Mouse (Mus musculus): Measurements from ENCODE around the gene Epha1.

The Epha1 gene

DNA sequence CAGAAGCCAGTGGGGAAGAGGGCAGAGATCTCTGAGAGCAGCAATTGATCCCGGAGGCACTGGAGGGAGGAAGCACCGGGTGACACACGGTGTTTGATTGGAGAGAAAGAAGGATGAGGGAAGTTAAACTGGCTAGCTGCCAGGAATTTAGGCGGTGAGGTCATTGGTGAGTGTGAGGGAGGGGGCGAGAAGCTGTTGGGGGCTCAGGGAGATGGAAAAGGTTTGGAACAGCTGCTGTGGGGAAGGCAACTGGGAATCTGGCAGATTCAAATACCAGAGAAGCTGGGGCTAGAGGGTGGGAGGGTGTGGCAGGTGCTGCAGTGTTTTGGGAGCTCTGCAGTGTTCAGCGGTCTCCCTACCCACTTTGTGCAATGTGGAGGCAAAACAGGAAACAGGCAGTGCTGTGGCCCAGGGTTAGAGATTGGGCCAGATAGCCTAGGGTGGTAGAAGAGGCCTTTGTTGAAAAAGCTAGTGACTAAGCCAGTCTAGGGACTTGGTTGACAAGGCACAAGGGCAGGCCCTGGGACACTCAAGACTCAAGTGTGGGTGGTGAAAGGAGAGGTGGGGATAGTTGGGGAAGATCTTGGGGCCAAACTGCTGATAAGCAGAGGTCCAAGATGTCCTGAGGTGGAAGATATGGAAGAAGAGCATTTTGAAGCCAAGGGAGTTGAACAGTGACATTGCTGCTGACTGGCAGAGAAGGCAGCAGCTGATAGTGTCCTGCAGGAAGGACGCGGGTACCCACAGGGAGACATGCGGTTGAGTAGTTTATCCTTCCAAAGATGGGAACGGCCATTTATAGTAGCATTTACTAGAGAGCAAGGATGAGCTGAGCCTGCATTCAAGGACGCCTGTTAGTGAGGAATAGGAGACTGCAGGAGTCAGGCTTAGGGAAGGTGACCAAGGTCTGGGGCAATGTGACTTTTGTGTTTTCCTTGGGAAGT, 18.7 kb downstream of the Epha1 start:
- DNase-seq (ENCODE audit: low spot score in 2 of 2), result no peak

DNA sequence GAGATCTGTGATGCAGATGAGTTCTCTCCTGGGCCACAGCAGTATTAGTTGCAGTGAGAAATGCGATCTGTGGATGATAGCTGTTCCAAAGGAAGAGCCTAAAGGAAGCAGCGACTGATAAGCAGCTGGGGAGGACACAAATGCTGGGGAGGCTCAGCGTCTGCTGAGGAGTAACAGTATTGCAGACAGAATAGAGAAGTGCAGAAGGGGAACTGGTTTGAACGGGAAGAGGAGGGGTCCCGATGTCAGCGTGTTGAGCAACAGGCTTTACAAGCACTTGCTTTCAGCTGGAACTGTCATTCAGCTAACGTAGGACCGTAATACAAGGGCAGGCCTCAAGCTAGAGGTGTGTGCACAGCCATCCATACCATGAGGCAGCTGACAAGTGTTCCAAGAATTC, 19.9 kb downstream of the Epha1 start:
- no peak for DNase-seq (ENCODE audit: low spot score in 2 of 2)

- no peak for DNase-seq (ENCODE audit: low spot score in 2 of 2)
These were observed 20.6 kb downstream of the Epha1 start for GRCm38 (mm10) chr6:42352486-42352846.

DNA sequence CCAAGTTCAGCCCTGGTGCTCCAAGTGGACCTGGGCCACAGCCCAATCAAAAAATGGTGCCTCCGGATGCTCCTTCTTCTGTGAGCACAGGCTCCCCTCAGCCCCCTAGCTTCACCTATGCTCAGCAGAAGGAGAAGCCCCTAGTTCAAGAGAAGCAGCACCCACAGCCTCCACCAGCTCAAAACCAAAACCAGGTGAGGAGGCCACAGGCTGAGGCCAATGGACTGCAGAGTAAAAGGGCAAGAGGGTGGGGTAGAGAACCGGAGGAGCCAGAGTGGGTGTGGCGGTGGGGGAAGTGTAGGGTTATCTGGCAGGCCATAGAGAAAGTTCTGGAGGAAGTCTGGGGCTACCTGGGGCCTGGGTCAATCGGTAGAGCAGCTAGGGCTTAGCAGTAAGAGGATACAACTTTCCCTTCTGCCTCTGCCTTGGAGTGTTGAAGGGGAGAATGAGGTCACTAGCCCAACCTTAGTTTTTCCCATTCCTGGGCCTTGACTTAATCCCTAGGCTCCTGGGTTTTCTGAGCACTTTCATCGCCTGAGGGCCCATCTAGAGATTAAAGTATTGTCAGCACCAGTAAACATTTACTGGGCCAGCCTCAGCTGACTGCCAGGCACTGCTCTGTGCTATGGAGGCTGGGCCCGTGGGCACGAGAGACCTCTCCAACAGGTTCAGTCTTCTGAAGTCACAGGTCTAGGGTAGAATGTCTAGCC, 21.1 kb downstream of the Epha1 start:
- DNase-seq (ENCODE audit: low spot score in 2 of 2), result no peak

DNA sequence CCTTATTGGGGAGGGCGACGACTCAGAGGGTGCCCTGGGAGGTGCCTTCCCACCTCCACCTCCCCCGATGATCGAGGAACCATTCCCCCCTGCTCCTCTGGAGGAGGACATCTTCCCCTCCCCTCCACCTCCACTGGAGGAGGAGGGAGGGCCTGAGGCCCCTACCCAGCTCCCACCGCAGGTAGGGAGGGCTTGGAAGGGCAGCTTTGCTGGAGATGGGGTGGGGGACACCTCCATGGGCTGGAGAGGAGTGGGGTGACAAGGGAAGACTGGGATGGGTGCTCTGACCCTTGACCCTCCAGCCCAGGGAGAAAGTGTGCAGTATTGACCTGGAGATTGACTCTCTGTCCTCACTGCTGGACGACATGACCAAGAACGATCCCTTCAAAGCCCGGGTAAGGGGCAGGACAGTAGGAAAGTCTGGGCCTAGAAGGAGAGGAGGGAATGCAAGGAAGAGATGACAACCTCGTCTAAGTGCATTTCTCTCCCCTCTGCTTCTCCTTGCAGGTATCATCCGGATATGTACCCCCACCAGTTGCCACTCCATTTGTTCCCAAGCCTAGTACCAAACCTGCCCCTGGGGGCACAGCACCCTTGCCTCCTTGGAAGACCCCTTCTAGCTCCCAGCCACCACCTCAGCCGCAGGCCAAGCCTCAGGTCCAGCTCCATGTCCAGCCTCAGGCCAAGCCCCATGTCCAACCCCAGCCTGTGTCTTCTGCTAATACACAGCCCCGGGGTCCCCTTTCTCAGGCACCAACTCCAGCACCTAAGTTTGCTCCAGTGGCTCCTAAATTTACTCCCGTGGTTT, 21.9 kb downstream of the Epha1 start:
- no peak for DNase-seq (ENCODE audit: low spot score in 2 of 2)

GRCm38 (mm10) chr6:42350021-42350967, 22.8 kb downstream of the Epha1 start:
- peak; percentile 58 to 62 for DNase-seq (ENCODE audit: low spot score in 2 of 2)

GRCm38 (mm10) chr6:42349426-42350020, 23.5 kb downstream of the Epha1 start, which contains the start of gene Zyx:
TSS of gene Zyx (plus strand) at chr6:42349630.
- peak; percentile 54 to 74 for DNase-seq (ENCODE audit: low spot score in 2 of 2)

DNA sequence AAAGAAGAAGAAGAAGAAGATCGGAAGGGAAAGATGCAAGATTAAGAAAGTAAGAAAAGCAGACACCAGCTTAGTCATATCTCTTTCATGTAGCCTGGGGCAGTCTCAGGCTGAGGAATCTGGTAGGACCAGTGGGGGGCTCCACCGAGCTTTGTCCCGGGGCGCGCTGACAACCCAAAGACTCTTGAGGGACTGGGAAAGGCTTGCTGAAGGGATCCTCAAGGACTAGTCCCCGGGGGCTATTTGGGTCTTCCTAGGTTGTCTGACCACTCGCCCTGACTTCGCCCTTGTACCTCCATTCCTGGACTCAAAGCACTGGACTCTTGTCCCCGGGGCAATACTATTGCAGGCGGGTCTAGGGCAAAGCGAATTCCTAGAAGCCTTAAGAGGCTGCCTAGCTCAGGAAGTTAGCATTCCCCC, 24.1 kb downstream of the Epha1 start:
- peak; percentile 64 for DNase-seq (ENCODE audit: low spot score in 2 of 2)

DNA sequence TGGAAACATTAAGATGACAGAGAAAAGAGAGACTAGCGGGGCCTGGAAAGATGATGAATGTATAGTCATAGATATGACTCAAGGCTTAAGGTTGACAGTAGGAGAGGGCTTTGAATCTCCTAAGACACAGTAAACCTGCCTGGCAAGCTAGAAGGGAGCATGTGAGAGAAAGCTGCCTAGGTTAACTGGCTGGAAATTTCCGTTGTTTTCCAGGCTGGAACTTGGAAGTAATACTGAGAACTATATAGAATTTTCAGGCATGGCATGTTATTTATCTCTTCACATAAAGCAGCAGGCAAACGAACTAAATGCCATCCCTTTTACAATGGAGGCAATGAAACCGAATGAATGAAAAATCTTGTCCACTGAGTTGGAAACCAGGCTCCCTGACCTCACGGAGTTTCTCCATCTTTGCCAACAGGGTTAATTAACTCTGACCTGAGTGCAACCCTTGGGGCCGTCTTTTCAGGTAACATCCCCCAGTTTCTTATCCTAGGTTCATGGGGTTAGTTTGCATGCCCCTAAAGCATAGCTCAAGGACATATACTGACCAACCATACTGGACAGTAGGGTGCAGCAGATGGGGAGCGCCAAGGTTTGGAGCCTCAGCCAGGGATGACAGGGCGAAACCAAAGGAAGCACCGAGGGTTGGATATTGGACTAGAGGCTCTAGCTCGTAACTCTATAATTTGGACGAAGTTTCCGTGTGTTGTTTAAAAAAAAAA, 24.6 kb downstream of the Epha1 start:
- DNase-seq (ENCODE audit: low spot score in 2 of 2), result no peak

- DNase-seq (ENCODE audit: low spot score in 2 of 2), result no peak
These were observed 28.8 kb downstream of the Epha1 start for GRCm38 (mm10) chr6:42344255-42344654.

DNA sequence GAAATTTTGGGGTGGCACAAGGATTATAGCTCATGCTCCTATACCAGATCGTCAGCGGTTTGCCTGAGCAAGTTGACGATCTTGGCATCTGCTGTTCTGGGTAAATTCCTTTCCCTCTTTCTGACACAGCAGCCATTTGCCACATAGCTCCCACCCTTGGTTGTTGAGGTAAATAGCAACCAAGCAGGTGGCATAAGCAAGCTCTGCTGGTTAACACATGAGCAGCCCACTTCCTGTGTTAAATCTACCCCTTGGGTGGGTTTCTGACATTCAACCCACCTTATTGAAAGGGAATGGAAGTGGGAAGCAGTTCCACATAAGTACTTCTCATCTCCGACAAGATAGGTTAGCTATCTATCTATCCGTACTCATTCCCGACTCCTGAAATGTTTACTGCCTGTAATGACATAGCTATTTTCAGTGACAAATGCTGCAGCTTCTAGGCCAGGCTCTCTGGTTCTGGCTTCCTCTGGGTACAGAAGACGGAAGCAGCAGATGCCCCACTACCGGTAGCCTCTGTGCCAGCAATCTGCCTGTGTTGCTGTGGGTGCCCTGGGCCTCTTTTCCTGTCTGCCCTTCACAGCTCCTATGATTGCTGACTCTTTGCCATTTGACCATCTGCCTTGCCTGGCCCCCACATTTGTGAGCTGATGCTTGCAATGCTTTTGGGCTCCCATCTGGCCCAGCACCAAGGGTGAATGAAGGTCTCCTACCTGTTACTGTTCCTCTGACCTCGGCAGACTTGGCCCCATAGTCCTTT, 29.5 kb downstream of the Epha1 start:
- DNase-seq (ENCODE audit: low spot score in 2 of 2), result no peak

DNA sequence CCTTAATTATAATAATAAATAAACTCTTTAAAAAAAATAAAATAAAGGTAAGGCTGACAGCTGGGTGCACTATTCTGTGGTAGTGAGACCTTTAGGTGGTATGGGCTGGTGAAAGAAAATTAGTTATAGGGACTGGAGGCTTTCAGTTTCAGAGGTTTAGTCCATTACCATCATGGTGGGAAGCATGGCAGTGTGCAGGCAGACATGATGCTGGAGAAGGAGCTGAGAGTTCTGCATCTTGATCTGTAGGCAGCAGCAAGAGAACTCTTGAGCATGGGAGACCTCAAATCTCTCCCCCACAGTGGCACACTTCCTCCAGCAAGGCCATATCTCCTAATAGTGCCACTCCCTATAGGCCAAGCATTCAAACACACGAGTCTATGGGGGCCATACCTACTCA, 30.9 kb downstream of the Epha1 start:
- DNase-seq (ENCODE audit: low spot score in 2 of 2), result no peak

DNA sequence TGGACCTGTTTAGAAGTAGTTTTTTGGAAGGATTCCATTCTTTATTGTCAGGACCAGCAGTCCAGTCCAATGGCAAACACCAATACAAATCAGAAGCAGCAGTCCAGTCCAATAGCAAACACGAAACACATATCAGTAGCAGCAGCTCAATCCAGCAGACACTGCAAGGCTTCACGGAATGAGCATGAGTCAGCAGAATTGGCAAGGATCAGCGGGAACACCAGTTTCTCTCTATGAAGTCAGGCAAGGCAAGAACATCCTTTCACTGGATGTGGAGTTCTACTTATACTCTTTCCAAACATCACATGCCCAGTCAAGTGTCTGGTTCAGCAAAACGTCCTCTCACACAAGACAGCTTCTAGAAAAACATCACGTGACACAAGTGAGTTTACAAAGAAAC, 33.1 kb downstream of the Epha1 start:
- no peak for DNase-seq (ENCODE audit: low spot score in 2 of 2)

DNA sequence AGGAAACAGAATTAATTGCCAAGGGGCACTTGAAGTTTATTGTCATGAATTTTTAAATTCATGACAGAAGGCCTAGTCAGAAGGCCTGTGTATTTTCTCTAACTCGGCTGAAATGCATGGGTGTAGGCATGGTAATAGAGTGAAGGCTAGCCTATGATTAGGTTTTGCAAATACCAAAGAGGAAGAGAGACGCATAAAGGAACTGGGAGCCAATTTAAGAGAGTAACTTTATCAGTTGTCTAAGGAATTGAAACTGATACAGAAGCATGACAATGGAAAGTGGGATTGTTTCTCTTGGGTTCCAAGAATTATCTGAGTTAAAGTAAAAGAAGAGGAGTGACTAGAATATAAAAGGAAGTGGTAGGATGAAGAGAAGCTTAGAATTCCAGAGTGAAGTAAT, 33.9 kb downstream of the Epha1 start:
- no peak for DNase-seq (ENCODE audit: low spot score in 2 of 2)

DNA sequence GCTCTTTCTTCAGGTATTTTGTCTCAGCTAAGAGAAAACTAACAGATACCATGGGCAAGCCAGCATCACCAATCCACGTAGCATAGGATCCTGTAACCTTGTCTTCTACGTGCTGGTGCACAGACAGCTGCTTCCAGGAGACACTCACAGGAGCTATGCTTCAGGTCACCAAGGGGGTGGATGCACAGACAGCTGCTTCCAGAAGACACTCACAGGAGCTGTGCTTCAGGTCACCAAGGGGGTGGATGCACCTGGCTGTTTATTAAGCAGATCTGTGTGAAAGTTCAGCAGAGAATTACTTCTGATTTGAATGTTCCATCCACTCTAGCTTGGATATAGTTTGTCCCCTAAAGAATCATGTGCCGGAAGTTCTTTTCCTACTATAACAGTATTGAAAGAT, 42.1 kb downstream of the Epha1 start:
- DNase-seq (ENCODE audit: low spot score in 2 of 2), result no peak

DNA sequence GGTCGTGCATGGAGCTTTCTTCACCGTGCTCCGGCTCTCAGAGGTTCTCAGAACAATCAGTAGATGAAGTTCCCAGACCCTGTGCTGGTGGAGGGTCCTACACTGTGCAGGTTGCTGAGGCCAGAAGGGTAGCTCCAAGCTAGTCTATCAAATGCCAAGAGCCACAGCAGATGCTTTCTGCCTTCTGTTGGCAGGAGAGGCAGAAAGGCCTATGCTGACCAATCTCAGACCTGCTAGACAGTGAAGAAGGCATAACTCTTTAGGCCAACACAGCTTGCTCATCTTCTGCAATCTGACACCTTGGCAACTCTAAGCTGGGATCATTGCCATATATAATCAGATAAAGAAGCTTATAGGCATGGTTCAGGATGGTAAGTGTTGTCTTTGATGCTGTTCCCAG, 42.9 kb downstream of the Epha1 start:
- DNase-seq (ENCODE audit: low spot score in 2 of 2), result no peak

- DNase-seq (ENCODE audit: low spot score in 2 of 2), result no peak
These were observed 44.3 kb downstream of the Epha1 start for GRCm38 (mm10) chr6:42328757-42329156.

- no peak for DNase-seq (ENCODE audit: low spot score in 2 of 2)
These were observed 46.6 kb downstream of the Epha1 start for GRCm38 (mm10) chr6:42326509-42326908.

DNA sequence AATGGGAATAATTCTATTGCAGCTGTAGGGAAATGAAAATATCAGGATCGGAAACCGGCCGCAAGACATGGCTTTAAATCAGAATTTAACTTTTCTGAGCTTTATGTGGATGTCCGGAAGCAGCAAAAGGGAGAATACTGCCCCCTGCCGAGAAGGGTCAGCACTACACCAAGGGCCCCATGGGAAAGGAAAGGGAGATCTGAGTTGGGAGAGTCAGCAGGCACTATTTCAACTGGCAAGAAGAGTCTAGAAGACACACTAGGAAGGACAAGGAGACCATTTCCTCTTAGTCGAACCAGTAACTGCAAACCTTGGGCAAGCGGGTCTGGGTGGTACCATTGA, 47.8 kb downstream of the Epha1 start:
- DNase-seq (ENCODE audit: low spot score in 2 of 2), result peak; percentile 87
